Mouse (Mus musculus) B cell, adult (primary cell): ENCODE results near the gene Rnase12. TPM values are rescaled to one million over a fixed set of nuclear protein-coding genes. Genes with fewer than 3 reads are reported as not detected.

ENCODE experiments used
- total RNA-seq: library from RNA; stranded (reverse); gene quantifications from 4 replicates; pipeline ENCODE4 v1.2.4, GENCODE M21; 2023; ENCODE audit not compliant: inconsistent age

The Rnase12 gene
- total RNA-seq: 1.1 to 2.9 TPM (median 1.6 TPM) in 3 of 4 replicates, not detected in the other

DNA sequence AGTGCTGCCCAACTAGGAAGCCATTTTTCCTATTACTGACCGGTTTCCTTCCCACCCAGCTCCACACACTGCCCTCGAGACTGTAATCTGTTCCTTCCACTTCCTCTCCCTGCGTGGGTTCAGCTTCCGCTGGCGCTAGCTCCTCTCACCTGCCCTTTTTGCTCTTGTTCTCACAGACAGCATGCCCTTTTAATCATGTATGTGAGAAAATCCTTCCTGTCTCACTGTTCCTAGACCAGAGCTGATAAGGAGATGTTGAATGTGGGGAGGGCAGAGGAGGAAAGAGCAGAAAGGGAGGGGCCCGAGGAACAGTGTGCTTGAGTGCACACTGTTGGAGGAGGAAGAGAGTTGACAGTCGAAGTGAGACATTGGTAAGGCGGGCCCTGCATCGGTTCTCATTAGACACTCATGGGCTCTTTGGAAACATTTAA lies at the start of gene Rnase12:
Gene Rnase12, minus strand, starts transcription at position 261 of the 431 bp plus-strand sequence.

GRCm38 (mm10) chr14:51090921-51091900 lies 33.8 kb upstream of the Rnase12 start, which contains the start of the genes Rnase4 and Ang:
Gene Rnase4, plus strand, starts transcription at chr14:51091077.
Gene Ang, plus strand, starts transcription at chr14:51091150.

GRCm38 (mm10) chr14:51074335-51074734 lies 16.9 kb upstream of the Rnase12 start, which contains the start of gene Olfr750:
Gene Olfr750, minus strand, starts transcription at chr14:51074435.

DNA sequence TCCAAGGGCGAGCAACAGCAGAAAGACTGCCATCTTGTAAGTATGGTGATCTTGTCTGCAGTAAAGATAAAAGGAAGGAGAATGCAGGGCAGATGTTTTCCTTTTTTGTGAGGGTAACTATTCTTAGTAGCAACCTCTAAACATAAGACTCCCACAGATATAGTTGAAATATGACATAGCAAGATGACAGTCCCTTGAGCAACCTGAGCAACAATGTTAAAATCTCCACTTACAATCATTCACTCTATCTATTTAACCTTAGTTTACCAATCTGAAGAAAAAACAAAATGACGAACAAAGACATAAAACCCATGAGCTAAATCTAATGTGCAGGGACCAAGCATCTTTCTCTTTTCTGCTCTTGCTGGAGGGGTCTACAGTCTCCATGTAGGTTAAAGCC lies 7.4 kb downstream of the Rnase12 start, which contains the start of gene Rnase11:
Gene Rnase11, minus strand, starts transcription at position 101 of the 400 bp plus-strand sequence.

GRCm38 (mm10) chr14:51041769-51042168 lies 15.7 kb downstream of the Rnase12 start, which contains the start of gene Rnase9:
Gene Rnase9, minus strand, starts transcription at chr14:51041869.

GRCm38 (mm10) chr14:51007152-51007801 lies 50.2 kb downstream of the Rnase12 start, which contains the start of gene Rnase10:
Gene Rnase10, plus strand, starts transcription at chr14:51007751.

Other genes with a start within 250 kb of the Rnase12 start
- 1.3 to 2.2 TPM in 2 of 4 replicates, not detected in the others for gene Ccnb1ip1, start 249.9 kb downstream of the Rnase12 start, total RNA-seq
- 51.3 to 61.6 TPM (median 56.8 TPM) in 4 replicates for gene Parp2, start 249.8 kb downstream of the Rnase12 start, total RNA-seq
- 50.0 to 57.6 TPM (median 57.1 TPM) in 4 replicates for gene Tep1, start 187.1 kb downstream of the Rnase12 start, total RNA-seq
- gene Klhl33, start 160.2 kb downstream of the Rnase12 start, total RNA-seq: not detected in 4 replicates
- 52.9 to 58.7 TPM (median 56.4 TPM) in 4 replicates for gene Osgep, start 132.8 kb downstream of the Rnase12 start, total RNA-seq
- gene Apex1, start 132.7 kb downstream of the Rnase12 start, total RNA-seq: 45.2 to 63.2 TPM (median 45.7 TPM) in 4 replicates
- 224 to 227 TPM (median 225 TPM) in 4 replicates for gene Pip4p1, start 126.8 kb downstream of the Rnase12 start, total RNA-seq
- 32.7 to 38.2 TPM (median 37.1 TPM) in 4 replicates for gene Pnp, start 126.6 kb downstream of the Rnase12 start, total RNA-seq
- gene Gm49342, start 113.1 kb downstream of the Rnase12 start, total RNA-seq: 21.2 to 39.4 TPM (median 23.8 TPM) in 4 replicates
- 1.2 to 3.4 TPM (median 2.5 TPM) in 4 replicates for gene Pnp2, start 101.7 kb downstream of the Rnase12 start, total RNA-seq
- not detected in 4 replicates for gene Rnase10, start 49.9 kb downstream of the Rnase12 start, total RNA-seq
- not detected in 4 replicates for gene Rnase9, start 15.8 kb downstream of the Rnase12 start, total RNA-seq
- not detected in 4 replicates for gene Rnase11, start 7.5 kb downstream of the Rnase12 start, total RNA-seq
- gene Olfr750, start 16.8 kb upstream of the Rnase12 start, total RNA-seq: not detected in 4 replicates
- 0.32 to 1.5 TPM (median 0.81 TPM) in 4 replicates for gene Rnase4, start 33.4 kb upstream of the Rnase12 start, total RNA-seq
- gene Ang, start 33.5 kb upstream of the Rnase12 start, total RNA-seq: not detected in 4 replicates
- gene Eddm3b, start 56.8 kb upstream of the Rnase12 start, total RNA-seq: not detected in 4 replicates
- gene Rnase6, start 66.2 kb upstream of the Rnase12 start, total RNA-seq: 106 to 123 TPM (median 116 TPM) in 4 replicates
- 0.72 TPM in 1 of 4 replicates, not detected in the others for gene Rnase1, start 89.1 kb upstream of the Rnase12 start, total RNA-seq
- not detected in 4 replicates for gene Rnase2b, start 104.6 kb upstream of the Rnase12 start, total RNA-seq
- gene Ang2, start 141.5 kb upstream of the Rnase12 start, total RNA-seq: not detected in 4 replicates
- not detected in 4 replicates for gene Ear14, start 145.7 kb upstream of the Rnase12 start, total RNA-seq
- gene Rnase2a, start 198.5 kb upstream of the Rnase12 start, total RNA-seq: not detected in 4 replicates